Mouse (Mus musculus): Measurements from ENCODE around the gene Prr23a1.
"Not testable (repeated sequence)": the region's sequence is repeated elsewhere in the genome, so short reads cannot be mapped to it uniquely, and the experiment has no call there.

Gene Prr23a1

DNA sequence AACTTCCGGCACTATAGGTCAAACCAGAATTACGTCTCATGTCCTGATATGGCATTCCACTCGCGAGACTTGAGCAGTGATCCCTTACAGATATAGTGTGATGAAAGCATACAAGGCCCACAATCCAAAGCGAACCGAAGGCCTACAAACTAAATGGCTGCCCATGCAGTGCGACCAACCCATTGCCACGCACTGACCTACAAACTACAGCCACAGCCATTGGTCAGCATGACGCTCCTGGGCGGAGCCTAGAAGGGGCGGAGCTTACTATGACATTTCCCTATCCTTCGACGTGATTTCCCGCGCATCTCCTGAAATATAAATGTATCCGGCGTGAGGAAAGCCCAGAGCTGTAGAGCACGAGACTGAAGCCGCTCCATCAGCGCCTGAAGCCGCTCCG lies at the start of gene Prr23a1:
Prr23a1 (plus strand) TSS at position 387 of the 400 bp plus-strand sequence.
- no peak for DNase-seq (ENCODE audit: low spot score)

- DNase-seq (ENCODE audit: low spot score): no peak
Measured at GRCm38 (mm10) chr9:98799021-98799420, 43.3 kb upstream of the Prr23a1 start.

DNA sequence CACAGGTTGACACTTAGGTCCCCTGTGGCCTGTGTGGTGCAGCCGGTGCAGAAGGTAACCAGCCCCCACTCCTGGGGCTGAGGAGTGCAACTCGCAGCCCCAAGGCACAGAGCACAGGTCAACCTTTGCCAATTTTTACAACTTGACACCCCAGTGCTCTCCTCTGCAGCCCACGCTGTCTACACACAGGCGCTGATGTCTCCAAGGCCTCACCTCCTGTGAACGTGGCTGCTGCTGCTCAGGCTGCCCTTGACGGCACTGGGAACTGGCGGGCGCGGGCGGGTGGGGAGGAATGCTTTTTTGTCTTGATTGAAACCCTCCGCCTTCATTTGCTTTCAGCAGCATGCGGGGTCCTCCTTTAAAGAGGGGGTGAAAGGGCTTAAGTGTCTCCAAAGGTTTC lies 38.3 kb upstream of the Prr23a1 start:
- no peak for DNase-seq (ENCODE audit: low spot score)

- DNase-seq (ENCODE audit: low spot score): peak; percentile 32
Measured at GRCm38 (mm10) chr9:98805511-98805910, 36.8 kb upstream of the Prr23a1 start.

GRCm38 (mm10) chr9:98805934-98806333 lies 36.4 kb upstream of the Prr23a1 start:
- no peak for DNase-seq (ENCODE audit: low spot score)

DNA sequence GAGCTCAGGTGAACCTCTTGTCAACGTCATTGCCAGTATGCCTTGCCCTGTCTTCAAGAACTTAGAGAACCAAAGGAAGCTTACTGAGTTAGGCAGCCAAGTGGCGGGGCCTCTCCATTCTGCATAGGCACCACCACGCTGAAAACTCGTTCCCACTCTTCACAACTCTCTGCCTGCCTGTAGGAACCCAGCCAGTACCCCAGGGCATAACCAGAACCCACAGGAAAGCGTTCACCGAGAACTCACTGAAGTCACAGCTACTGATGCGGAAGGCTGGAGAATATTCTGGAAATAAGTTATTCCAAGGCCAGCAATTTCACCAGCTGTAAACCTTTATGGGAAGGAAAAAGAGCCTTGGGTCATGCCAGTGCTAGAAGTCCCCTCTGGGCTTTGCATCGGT lies 34.7 kb upstream of the Prr23a1 start:
- DNase-seq (ENCODE audit: low spot score): no peak

DNA sequence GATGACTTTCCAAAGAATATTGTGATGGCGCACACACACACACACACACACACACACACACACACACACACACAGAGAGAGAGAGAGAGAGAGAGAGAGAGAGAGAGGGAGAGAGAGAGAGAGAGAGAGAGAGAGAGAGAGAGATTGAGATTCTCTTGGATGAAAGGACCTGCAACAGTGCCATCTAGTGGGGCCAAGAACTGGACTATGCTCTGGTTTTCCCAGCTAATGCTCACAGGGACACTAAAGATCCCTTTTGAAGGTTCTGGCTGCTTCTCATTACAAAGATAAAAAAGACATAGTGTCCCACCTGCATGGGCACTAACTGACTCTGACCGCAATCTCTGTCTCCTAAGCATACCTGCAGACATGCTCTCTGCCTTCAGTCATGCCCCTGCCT lies 32.8 kb upstream of the Prr23a1 start:
- DNase-seq (ENCODE audit: low spot score): not testable (repeated sequence)

- DNase-seq (ENCODE audit: low spot score): peak; percentile 58
Measured at GRCm38 (mm10) chr9:98816066-98816465, 26.2 kb upstream of the Prr23a1 start.

DNA sequence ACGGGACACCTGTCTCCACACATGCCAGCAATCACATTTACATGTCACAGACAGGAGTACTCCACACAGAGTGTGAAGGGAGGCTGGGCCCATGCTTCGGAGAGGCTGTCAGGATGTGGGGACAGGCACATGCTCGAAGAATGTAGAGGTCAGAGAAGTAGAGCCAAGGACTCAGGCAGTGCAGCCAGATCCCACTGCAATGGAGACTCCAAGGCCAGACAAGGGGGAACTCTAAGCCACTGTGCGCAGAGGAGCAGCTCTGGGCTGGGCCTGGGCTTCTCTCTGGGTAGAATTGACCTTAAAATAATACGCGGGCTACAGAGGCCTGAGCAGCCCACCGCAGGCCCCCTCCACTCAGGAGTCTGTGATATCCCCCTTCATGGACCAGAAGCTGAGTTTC lies 24.7 kb upstream of the Prr23a1 start:
- DNase-seq (ENCODE audit: low spot score): peak; percentile 52

- DNase-seq (ENCODE audit: low spot score): peak; percentile 86
Measured at GRCm38 (mm10) chr9:98818971-98819370, 23.3 kb upstream of the Prr23a1 start.

- no peak for DNase-seq (ENCODE audit: low spot score)
Measured at GRCm38 (mm10) chr9:98819481-98819880, 22.8 kb upstream of the Prr23a1 start.

- DNase-seq (ENCODE audit: low spot score): no peak
Measured at GRCm38 (mm10) chr9:98820461-98820860, 21.8 kb upstream of the Prr23a1 start.

DNA sequence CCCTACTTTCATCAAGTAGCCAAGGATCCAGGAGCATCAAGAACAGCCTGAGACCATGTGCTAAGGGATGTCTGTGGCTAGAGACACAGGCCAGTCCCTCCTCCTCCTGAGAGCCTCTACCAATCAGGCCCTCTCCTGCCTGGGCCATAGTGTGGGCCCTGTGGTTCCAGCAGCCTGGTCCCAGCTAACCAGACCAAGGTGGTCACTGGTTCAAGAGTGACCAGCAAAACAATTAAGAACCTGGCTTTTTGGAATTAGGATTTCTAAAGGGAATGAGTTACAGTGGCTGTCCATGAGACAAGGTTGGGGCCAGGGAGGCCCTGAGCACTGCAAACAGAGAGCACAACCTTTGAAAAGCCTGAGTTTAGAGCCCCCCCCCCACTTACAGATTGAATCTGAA lies 21.2 kb upstream of the Prr23a1 start:
- no peak for DNase-seq (ENCODE audit: low spot score)

DNA sequence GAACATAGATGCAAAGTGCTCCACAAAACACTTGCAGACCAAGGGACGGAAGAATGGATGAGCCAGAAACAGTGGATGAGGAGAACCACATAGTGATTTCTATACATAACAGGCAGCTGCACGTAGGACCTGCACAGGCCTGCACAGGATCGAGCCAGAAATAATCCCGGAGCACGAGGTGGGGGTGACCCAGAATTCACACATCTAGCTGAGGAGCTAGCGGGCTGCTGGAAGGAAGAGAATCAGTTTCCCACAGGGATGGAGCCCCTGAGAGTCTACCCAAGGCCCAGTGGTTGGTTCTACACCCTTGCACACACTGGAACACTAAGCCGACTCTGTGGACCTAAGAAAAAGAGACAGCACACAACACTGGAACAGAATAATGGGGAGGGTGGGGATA lies 18.5 kb upstream of the Prr23a1 start:
- DNase-seq (ENCODE audit: low spot score): no peak

- DNase-seq (ENCODE audit: low spot score): no peak
Measured at GRCm38 (mm10) chr9:98829508-98829907, 12.8 kb upstream of the Prr23a1 start.

- no peak for DNase-seq (ENCODE audit: low spot score)
Measured at GRCm38 (mm10) chr9:98837537-98838074, 4.7 kb upstream of the Prr23a1 start.

DNA sequence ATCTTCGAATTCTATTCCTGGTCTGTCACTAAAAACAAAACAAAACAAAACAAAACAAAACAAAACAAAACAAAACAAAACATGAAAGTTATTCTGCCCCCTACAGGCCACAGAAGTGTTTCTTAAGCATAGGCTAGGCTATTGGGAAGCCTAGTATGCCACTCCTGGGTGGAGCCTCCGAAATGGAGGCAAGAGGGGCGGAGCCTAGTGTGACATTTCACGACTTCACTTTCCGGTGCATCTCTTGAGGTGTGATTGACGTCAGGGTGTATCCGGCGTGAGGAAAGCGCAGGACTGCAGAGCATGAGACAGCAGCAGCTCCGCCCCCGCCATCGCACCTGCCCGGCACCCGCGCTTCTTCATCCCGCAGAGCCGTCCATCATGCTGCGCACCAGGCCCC lies 13.9 kb downstream of the Prr23a1 start, which contains the start of gene Prr23a2:
Prr23a2 (plus strand) TSS at position 285 of the 400 bp plus-strand sequence.
- DNase-seq (ENCODE audit: low spot score): no peak

DNA sequence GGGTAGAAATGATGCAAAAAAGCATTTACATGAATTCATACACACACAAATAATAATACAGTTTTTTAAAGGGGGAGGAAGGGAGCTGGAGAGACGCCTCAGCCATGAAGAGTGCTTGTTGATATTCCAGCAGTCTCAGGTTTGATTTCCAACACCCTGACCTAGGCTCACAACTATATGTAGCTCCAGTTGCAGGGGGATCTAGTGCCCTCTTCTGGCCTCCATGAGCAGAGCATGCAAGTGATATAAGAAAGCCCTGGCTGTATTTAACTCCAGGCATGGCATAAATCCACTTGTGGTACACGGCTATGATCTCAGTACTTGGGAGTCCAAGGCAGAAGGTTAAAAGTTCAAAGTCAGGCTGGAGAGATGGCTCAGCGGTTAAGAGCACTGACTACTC lies 21.2 kb downstream of the Prr23a1 start:
- no peak for DNase-seq (ENCODE audit: low spot score)

DNA sequence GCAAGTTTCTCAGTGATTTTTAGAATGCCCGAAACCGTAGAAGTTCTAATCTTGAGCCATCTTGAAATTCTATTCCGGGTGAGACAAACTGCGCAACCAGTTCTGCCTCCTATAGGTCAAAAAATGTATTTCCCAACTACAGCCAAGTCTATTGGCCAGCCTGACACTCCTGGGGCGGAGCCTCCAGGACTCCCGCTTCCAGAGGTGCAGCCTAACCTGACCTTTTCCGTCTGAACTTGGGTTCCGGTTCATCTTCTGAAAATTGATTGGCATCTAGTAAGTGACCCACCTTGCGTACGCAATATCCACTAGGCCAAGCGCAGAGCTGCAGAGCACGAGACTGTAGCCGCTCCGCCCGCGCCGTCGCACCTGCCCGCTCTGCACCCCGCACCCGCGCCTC lies 22.3 kb downstream of the Prr23a1 start, which contains the start of gene Prr23a3:
Prr23a3 (plus strand) TSS at position 197 of the 400 bp plus-strand sequence.
- no peak for DNase-seq (ENCODE audit: low spot score)
